Mouse (Mus musculus) liver, postnatal 0 days (tissue): ENCODE data around the gene Fam69a.

ENCODE experiments used
- CTCF ChIP-seq: sonication (generic); IDR thresholded peaks from 2 replicates; pipeline ENCODE4 v1.5.1; 2016; ENCODE audit warnings: antibody characterized with exemption, low read depth
- EP300 ChIP-seq: IDR thresholded peaks from 2 replicates; pipeline ENCODE4 v1.6.1; 2016; ENCODE audit warnings: antibody characterized with exemption, low read depth, mild to moderate bottlenecking

DNA sequence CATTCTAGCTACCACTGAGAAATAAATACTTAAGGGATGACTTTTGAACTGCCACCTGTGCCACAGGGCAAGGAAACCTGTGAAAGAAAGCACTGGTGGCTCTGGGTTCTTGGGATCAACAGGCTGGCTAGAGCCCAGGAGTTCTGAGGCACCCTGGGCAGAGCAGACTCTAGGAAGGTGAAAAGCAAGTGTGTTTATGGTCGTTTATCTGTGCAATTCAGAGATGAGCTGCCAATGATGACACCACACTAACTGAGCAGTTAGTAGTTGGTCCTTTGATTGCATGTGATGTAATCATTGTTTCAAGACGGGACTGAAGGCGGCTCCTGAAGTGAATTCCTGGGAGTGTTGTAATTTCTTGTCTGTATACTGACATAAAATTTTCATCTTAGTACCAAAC, 82.6 kb downstream of the Fam69a start:
- TF ChIP-seq CTCF = no peak
- TF ChIP-seq EP300 = no peak
